Mouse (Mus musculus) retina, embryonic 14.5 days (tissue): ENCODE measurements at regions not wholly inside any gene's neighbourhood (a gene's known extent, or its start where the extent isn't known, plus 50 kb on each side); places are given as distances from the start of the nearest gene placed in this dataset.
A peak's percentile ranks its signal among the peaks of the same experiment; 100 is the strongest.

Experiments
- DNase-seq: peaks from one replicate; pipeline ENCODE4 v3.0.0-alpha.2; 2015; ENCODE audit warnings: low spot score

GRCm38 (mm10) chr4:148384251-148385230, 60.0 kb downstream of the Ubiad1 start:
- peak; percentile 59 for DNase-seq

GRCm38 (mm10) chr4:148380562-148380961, 64.0 kb downstream of the Ubiad1 start:
- no peak for DNase-seq

- no peak for DNase-seq
Observed at GRCm38 (mm10) chr4:148378491-148378890, 66.1 kb downstream of the Ubiad1 start.

GRCm38 (mm10) chr4:148377368-148377767, 67.2 kb downstream of the Ubiad1 start:
- DNase-seq = peak; percentile 36

- peak; percentile 53 for DNase-seq
Observed at GRCm38 (mm10) chr4:148376439-148376838, 68.1 kb downstream of the Ubiad1 start.

- no peak for DNase-seq
Observed at GRCm38 (mm10) chr4:148371489-148371888, 73.1 kb downstream of the Ubiad1 start.

- DNase-seq = no peak
Observed at GRCm38 (mm10) chr4:148367671-148368070, 76.9 kb downstream of the Ubiad1 start.

- DNase-seq = peak; percentile 50
Observed at GRCm38 (mm10) chr4:148365804-148366203, 78.0 kb upstream of the Disp3 start.

- no peak for DNase-seq
Observed at GRCm38 (mm10) chr4:148363366-148364121, 75.8 kb upstream of the Disp3 start.

- DNase-seq = no peak
Observed at GRCm38 (mm10) chr4:148360931-148361330, 73.2 kb upstream of the Disp3 start.

- no peak for DNase-seq
Observed at GRCm38 (mm10) chr4:148358336-148358735, 70.6 kb upstream of the Disp3 start.

- DNase-seq = peak; percentile 69
Observed at GRCm38 (mm10) chr4:148357221-148357621, 69.5 kb upstream of the Disp3 start.

GRCm38 (mm10) chr4:148356654-148357053, 68.9 kb upstream of the Disp3 start:
- DNase-seq = no peak

GRCm38 (mm10) chr4:148353969-148354368, 66.2 kb upstream of the Disp3 start:
- no peak for DNase-seq

GRCm38 (mm10) chr4:148352690-148353089, 64.9 kb upstream of the Disp3 start:
- no peak for DNase-seq

GRCm38 (mm10) chr4:148341531-148342157, 53.9 kb upstream of the Disp3 start:
- no peak for DNase-seq

GRCm38 (mm10) chr4:148340342-148340741, 52.6 kb upstream of the Disp3 start:
- DNase-seq = no peak

GRCm38 (mm10) chr4:148337890-148338880, 50.4 kb upstream of the Disp3 start:
- DNase-seq = peak; percentile 83
